Mouse (Mus musculus) limb, embryonic 14.5 days (tissue): Measurements from ENCODE around the gene Cs. TPM values are rescaled to one million over a fixed set of nuclear protein-coding genes. Genes with fewer than 3 reads are reported as not detected.
"Not testable (repeated sequence)": the region's sequence is repeated elsewhere in the genome, so short reads cannot be mapped to it uniquely, and the experiment has no call there.

ENCODE experiments used
- ATAC-seq: fragments of 200-750 bp; cut with Nextera tagmentation; 2 replicates; pipeline ENCODE4 v1.8.0; 2017; ENCODE audit warnings: low read depth, moderate number of reproducible peaks, moderate TSS enrichment; ENCODE audit not compliant: low FRiP score
- DNase-seq: peaks from one replicate; pipeline ENCODE4 v3.0.0-alpha.2; 2015; ENCODE audit warnings: low spot score
- H3K27ac ChIP-seq: fragments of 300-500 bp; sonication (generic); replicated peaks from 2 replicates; pipeline ENCODE4 v1.5.1; 2014; ENCODE audit warnings: low read depth, mild to moderate bottlenecking, low read length, moderate library complexity, mixed read lengths
- H3K27me3 ChIP-seq: fragments of 300-500 bp; sonication (generic); 2 replicates; pipeline ENCODE4 v1.6.1; 2014; ENCODE audit warnings: low read length, mixed read lengths; ENCODE audit not compliant: control insufficient read depth, insufficient read depth
- H3K36me3 ChIP-seq: fragments of 300-500 bp; sonication (generic); 2 replicates; pipeline ENCODE4 v1.6.1; 2014; ENCODE audit warnings: mild to moderate bottlenecking, low read length, moderate library complexity, mixed read lengths; ENCODE audit not compliant: control insufficient read depth, insufficient read depth
- H3K4me1 ChIP-seq: fragments of 300-500 bp; sonication (generic); 2 replicates; pipeline ENCODE4 v1.6.1; 2014; ENCODE audit warnings: antibody characterized with exemption, low read length, mixed read lengths; ENCODE audit not compliant: control insufficient read depth, insufficient read depth
- H3K4me2 ChIP-seq: fragments of 300-500 bp; sonication (generic); replicated peaks from 2 replicates; pipeline ENCODE4 v1.6.1; 2014; ENCODE audit warnings: low read depth, mild to moderate bottlenecking, low read length, moderate library complexity; ENCODE audit not compliant: severe bottlenecking
- H3K4me3 ChIP-seq: fragments of 300-500 bp; sonication (generic); replicated peaks from 2 replicates; pipeline ENCODE4 v1.5.1; 2014; ENCODE audit warnings: low read length
- H3K9ac ChIP-seq: fragments of 300-500 bp; sonication (generic); 2 replicates; pipeline ENCODE4 v1.6.1; 2014; ENCODE audit warnings: mild to moderate bottlenecking, low read depth, low read length, moderate library complexity; ENCODE audit not compliant: severe bottlenecking
- H3K9me3 ChIP-seq: fragments of 300-500 bp; sonication (generic); 2 replicates; pipeline ENCODE4 v1.6.1; 2016; ENCODE audit warnings: low read length; ENCODE audit not compliant: control insufficient read depth
- POLR2A ChIP-seq: fragments of 200-500 bp; IDR thresholded peaks from 2 replicates; pipeline ENCODE4 v1.8.0; 2012; ENCODE audit warnings: inconsistent platforms, mild to moderate bottlenecking, moderate library complexity, borderline replicate concordance; ENCODE audit not compliant: insufficient read depth, insufficient read length; ENCODE audit errors: extremely low read depth
- WGBS: fragments of 180-500 bp; shearing (Covaris S2); extraction: QIAGEN DNeasy Blood & Tissue Kit; methylation state at CpG from one replicate; pipeline ENCODE4 v1.1.7; 2014; 5-methylcytosine and 5-hydroxymethylcytosine counted together
- polyA plus RNA-seq, 2 experiments: library from polyadenylated mRNA; depleted of rRNA in 1 of 2; stranded (reverse) in 1 of 2; unstranded in 1 of 2; fragments of >200 nt; fragmentation: Nextera tagmentation in 1 of 2; extraction: Ambion mirVana in 1 of 2; gene quantifications; 2 replicates each; pipeline versions ENCODE4 v1.2.1 to v1.2.3; 2012 to 2014

Gene Cs
- polyA plus RNA-seq (2012; rRNA removed) (131 and 149 TPM in 2 replicates), polyA plus RNA-seq (2014; fragmentation: Nextera tagmentation; extraction: Ambion mirVana) (173 and 174 TPM in 2 replicates)

DNA sequence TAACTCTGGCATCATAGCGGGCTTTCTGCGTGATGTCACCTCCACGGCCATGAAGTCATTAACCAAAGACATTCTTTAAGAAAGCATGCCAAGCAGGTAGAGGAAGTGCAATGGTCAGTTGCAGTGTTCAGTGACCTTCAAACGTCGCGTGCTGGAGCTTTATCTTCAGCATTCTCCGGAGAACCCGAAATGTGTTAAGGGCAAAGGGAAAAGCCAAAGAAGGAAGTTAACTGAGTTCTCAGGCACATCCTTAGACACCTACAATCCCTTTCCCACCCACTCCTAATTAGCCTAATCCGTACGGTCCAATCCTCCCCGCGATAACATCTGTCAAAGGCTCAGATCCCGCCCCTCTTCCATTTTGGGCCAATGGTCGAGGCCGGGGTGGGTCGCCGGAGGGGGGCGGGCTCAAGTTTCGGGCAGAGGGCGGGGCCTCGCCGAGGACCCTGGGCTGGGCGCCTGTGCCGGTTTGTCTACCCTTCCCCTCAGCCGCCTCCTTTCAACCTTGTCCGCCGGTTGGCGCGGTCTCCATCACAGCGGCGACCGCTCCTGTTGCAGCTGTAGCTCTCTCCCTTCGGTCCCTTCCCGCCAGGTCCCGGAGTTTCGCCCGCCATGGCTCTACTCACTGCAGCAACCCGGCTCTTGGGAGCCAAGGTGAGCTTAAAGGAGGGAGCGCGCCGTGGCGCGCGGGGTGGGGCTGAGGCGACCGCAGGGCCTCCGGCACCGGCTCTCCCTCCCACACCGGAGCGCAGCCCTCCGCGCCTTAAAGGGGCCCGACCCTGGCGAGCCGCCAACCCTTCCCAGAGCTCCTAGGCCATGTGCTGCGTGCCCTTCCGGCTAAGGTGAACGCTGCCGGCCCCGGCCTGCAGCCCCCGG is at the start of gene Cs:
TSS of gene Cs (plus strand) at position 429 of the 876 bp plus-strand sequence.
- ATAC-seq (peak; percentile 99), DNase-seq (peak; percentile 98)
- TF ChIP-seq POLR2A: peak; percentile 70; the same call in 1 of the 2 replicates
- Histone ChIP-seq H3K4me1 (peaks cover 7% of the 10 kb centered on the region; the same call in 1 of the 2 replicates), H3K9ac (peak within 1 kb of the TSS; percentile 85), H3K27ac (peak within 1 kb of the TSS; percentile 91), H3K4me2 (peak within 1 kb of the TSS; percentile 71), H3K9me3 (no peaks in the 10 kb centered on the region), H3K36me3 (peaks cover 2% of the 10 kb centered on the region), H3K27me3 (no peaks in the 10 kb centered on the region), H3K4me3 (peak within 1 kb of the TSS; percentile 93)
- under 1% methylated on average over 57 of the region's 61 CpGs for WGBS

DNA sequence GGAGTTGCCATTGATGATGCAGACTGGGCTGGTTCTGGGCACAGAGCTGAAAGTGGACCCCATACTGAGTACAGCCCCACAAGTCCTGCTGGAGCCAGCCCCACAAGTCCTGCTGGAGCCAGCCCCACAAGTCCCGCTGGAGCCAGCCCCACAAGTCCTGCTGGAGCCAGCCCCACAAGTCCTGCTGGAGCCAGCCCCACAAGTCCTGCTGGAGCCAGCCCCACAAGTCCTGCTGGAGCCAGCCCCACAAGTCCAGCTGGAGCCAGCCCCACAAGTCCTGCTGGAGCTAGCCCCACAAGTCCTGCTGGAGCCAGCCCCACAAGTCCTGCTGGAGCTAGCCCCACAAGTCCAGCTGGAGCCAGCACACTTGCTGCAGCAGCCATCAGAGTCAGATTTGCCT is 46.9 kb upstream of the Cs start:
- H3K4me2 ChIP-seq, H3K9ac ChIP-seq, DNase-seq, ATAC-seq, H3K27ac ChIP-seq, H3K27me3 ChIP-seq, H3K4me3 ChIP-seq, H3K9me3 ChIP-seq, H3K4me1 ChIP-seq: not testable (repeated sequence)
- 83% methylated on average over 1 of the region's 1 CpGs for WGBS
- peaks cover 53% of the 10 kb centered on the region for H3K36me3 ChIP-seq

DNA sequence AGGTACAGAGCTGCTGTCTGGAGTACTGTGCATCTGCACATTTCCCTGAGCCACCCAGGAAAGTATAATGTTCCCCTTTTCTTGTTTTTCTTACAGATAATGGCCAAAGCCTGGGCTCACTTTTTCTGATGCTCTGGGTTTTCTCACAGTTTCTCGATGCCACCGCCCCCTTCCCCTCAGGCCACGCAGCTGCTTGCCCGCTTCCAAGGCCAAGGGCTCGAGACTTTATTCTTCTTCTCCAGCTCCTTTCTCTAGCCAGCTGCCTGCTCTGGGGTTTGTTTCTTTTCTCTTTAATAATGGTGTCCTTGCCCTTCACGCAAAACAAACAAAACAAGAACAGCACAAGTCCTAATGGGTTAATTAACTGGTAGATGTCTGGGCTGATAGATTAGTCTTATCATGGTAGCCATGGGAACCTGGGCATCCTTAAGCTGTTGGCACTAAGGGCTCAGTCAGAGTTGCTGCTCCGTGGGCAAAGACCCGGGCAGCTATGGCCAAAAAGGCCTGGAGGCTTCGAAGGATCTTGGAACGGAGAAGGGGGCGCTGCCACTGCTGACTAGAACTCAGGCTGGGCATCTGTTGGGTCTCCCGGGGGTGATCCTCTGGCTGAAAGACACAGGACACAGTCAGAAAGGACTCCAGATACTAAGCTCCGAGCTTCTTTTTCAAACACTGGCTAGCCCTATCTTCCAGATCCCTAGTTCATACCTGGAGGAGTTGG is 41.0 kb upstream of the Cs start:
- no peak for TF ChIP-seq POLR2A
- Histone ChIP-seq H3K9ac (no peak overlapping the region), H3K9me3 (no peaks in the 10 kb centered on the region), H3K4me1 (peaks cover 2% of the 10 kb centered on the region; the same call in 1 of the 2 replicates), H3K27me3 (no peaks in the 10 kb centered on the region), H3K27ac (no peak overlapping the region), H3K36me3 (peaks cover 19% of the 10 kb centered on the region), H3K4me2 (no peak overlapping the region), H3K4me3 (no peak overlapping the region)
- DNase-seq (no peak), ATAC-seq (no peak)
- 75% methylated on average over 13 of the region's 13 CpGs for WGBS

DNA sequence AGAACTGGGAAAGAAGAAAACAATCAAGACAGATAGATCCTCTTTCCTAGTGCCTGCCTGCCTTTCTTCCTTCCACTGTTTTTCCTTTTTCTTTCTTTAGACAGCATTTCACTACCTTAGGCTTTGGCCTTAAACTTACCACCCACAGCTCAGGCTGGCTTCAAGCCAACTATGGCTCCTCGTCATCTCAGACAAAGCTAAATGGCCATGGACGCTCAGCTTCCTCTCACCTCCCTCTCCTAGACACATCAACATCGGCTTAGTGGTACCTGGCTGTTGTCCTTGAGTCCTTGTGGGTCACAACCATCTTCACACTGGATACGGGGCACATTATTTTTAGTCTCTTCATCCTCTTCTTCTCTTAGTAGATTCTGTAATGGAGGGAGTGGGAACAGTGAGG is 40.3 kb upstream of the Cs start:
- no peaks in the 10 kb centered on the region for H3K27me3 ChIP-seq
- 58% methylated on average over 4 of the region's 4 CpGs for WGBS
- H3K27ac ChIP-seq: no peak overlapping the region
- H3K36me3 ChIP-seq: peaks cover 12% of the 10 kb centered on the region
- no peak for ATAC-seq
- no peaks in the 10 kb centered on the region for H3K9me3 ChIP-seq
- no peak overlapping the region for H3K9ac ChIP-seq
- no peak overlapping the region for H3K4me2 ChIP-seq
- no peak overlapping the region for H3K4me3 ChIP-seq
- DNase-seq: no peak
- TF ChIP-seq POLR2A: no peak
- H3K4me1 ChIP-seq: peaks cover 4% of the 10 kb centered on the region; the same call in 1 of the 2 replicates

DNA sequence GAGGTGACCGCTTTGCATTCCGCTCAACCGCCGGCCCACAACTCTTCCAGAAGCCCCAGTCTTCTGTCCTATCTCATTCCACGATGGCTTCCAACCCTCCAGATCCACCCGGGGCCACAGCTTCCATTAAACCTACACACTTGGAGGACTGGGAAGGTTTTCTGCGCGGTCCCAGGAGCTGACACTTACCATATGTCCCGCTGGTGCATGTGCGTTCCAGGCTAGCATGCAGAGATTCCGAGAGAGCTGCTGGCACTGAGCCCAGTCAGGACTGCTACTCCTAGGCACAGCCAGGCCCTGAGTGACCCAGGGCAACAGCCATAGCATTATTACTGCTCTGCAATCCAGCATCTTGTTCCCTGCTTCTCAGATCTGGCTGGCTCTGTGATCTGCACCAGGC is 39.9 kb upstream of the Cs start:
- H3K9me3 ChIP-seq: no peaks in the 10 kb centered on the region
- H3K9ac ChIP-seq: no peak overlapping the region
- peak; percentile 36 for DNase-seq
- ATAC-seq: 0 out of 2 replicates have a peak, but pooled peaks have one; percentile 38
- no peak overlapping the region for H3K4me3 ChIP-seq
- no peaks in the 10 kb centered on the region for H3K27me3 ChIP-seq
- no peak overlapping the region for H3K27ac ChIP-seq
- H3K36me3 ChIP-seq: peaks cover 8% of the 10 kb centered on the region
- H3K4me1 ChIP-seq: peaks cover 7% of the 10 kb centered on the region; the same call in 1 of the 2 replicates
- no peak for TF ChIP-seq POLR2A
- no peak overlapping the region for H3K4me2 ChIP-seq
- 60% methylated on average over 11 of the region's 11 CpGs for WGBS
